Mouse (Mus musculus): Measurements from ENCODE around the gene Sema7a. TPM values are rescaled to one million over a fixed set of nuclear protein-coding genes. Genes with fewer than 3 reads are reported as not detected.

Sema7a gene
- polyA plus RNA-seq, 1 experiment, result 1.7 TPM

DNA sequence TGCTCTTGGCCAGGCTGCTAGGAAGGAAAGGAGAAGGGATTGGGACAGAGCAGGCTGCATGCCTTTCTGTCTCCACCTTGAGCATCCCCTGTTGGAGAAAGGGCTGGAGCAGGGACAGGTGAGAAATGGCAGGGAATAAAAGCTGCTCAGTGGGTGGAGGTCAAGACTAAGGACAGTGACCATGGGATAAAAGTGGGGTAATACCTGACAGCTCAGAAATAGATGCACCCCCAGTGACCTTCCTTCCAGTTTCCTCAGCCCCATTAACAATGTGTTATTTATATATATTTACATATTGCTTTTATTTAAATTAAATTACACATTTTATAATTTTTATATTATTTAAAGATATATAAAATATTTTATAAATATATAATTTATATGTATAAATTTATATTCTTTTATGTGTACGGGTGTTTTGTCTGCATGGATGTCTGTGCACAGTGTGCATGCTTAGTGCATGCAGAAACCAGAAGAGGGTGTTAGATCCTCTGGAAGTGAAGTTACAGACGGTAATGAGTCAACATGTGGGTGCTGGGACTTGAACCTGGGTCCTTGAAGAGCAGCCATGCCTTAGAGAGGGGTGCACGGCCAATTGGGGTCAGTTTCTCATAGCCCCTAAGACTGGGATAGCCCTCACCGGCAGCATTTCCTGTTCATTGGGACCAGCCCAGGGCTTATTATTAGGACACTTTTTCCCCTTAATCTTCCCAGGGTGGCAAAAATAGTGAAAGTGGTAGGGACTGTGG is 23.5 kb downstream of the Sema7a start:
- TF ChIP-seq EP300 (IDR thresholded peaks at IDR 0.05; ENCODE audit: insufficient read depth, low read depth, low read length), result no peak
- TF ChIP-seq POLR2A (IDR thresholded peaks at IDR 0.05; ENCODE audit: insufficient read depth, low read length), result no peak
- no peak for TF ChIP-seq CTCF (IDR thresholded peaks at IDR 0.05; ENCODE audit: low read depth, low read length)
- no peaks in the 10 kb centered on the region for H3K36me3 ChIP-seq (ENCODE audit: control insufficient read depth, insufficient read depth, low read length, poor library complexity, severe bottlenecking)
- H3K4me3 ChIP-seq (ENCODE audit: low read depth, low read length), result no peak overlapping the region
- no peaks in the 10 kb centered on the region for H3K27me3 ChIP-seq (ENCODE audit: control insufficient read depth, insufficient read depth, low read length, poor library complexity, severe bottlenecking)
- no peak overlapping the region for H3K9ac ChIP-seq (ENCODE audit: low read depth, poor library complexity, severe bottlenecking)
- no peaks in the 10 kb centered on the region for H3K4me1 ChIP-seq (ENCODE audit: control insufficient read depth, insufficient read depth, low read length)
- no peaks in the 10 kb centered on the region for H3K9me3 ChIP-seq (replicated peaks; ENCODE audit: control insufficient read depth, insufficient read depth, low read length, poor library complexity, severe bottlenecking)
- H3K27ac ChIP-seq (ENCODE audit: insufficient read depth, low read length), result no peak overlapping the region

DNA sequence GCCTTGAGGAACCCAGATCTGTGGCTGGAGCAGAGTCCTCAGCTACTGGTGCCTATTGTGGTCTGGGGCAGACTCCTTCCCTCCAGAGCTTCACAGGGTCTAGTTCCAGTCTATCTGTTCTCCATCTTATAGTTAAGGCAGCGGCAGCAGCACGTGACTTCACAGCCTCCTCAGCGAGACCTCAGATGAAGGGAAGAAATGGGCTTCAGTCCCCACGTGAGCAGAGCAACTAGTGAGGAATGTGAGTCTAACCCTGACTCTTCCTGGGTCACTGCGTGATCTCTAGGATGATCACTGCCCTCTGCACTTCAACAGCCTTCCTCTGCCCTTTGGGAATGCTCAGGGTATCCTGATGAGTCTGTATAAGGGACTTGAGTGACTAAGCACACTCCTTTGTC is 24.1 kb downstream of the Sema7a start:
- Histone ChIP-seq H3K4me1 (ENCODE audit: control insufficient read depth, insufficient read depth, low read length) (no peaks in the 10 kb centered on the region), H3K36me3 (ENCODE audit: control insufficient read depth, insufficient read depth, low read length, poor library complexity, severe bottlenecking) (no peaks in the 10 kb centered on the region), H3K9me3 (replicated peaks; ENCODE audit: control insufficient read depth, insufficient read depth, low read length, poor library complexity, severe bottlenecking) (no peaks in the 10 kb centered on the region), H3K27ac (ENCODE audit: insufficient read depth, low read length) (no peak overlapping the region), H3K4me3 (ENCODE audit: low read depth, low read length) (no peak overlapping the region), H3K27me3 (ENCODE audit: control insufficient read depth, insufficient read depth, low read length, poor library complexity, severe bottlenecking) (no peaks in the 10 kb centered on the region), H3K9ac (ENCODE audit: low read depth, poor library complexity, severe bottlenecking) (no peak overlapping the region)
- TF ChIP-seq CTCF (IDR thresholded peaks at IDR 0.05; ENCODE audit: low read depth, low read length), result no peak
- TF ChIP-seq EP300 (IDR thresholded peaks at IDR 0.05; ENCODE audit: insufficient read depth, low read depth, low read length), result no peak
- no peak for TF ChIP-seq POLR2A (IDR thresholded peaks at IDR 0.05; ENCODE audit: insufficient read depth, low read length)

DNA sequence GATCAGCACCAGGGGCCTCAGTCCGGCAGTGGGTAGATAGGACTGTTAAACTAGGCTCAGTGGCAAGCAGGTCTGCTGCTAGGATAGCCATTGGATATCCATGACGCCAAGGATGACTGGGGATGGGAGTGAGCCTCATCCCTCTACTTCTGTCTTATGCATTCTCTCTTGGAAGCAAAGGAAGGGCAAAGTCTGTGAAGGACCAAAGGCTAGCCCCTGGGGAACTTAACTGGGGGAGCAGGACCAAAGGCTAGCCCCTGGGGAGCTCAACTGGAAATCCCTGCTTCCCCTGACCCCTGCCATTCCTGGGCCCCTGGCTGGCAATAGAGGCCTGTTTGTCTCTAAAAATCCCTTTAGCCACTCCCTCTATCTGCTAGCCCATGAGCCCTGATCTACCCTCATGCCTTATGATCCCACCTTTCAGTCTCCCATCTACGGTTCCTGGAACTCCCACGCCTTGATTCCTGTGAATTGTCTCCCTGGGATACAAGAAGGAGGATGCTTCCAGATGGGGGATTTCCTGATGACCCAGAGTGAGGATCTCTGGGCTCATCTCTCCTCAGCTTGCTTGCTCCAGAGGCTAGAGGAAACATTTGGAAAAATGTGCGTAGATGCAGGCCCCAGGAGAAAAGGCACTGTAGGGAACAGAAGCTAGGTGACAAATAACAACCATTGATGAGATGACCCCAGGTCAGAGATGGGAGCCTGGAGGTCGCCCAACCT is 24.8 kb downstream of the Sema7a start:
- no peak overlapping the region for H3K27ac ChIP-seq (ENCODE audit: insufficient read depth, low read length)
- no peaks in the 10 kb centered on the region for H3K4me1 ChIP-seq (ENCODE audit: control insufficient read depth, insufficient read depth, low read length)
- no peaks in the 10 kb centered on the region for H3K36me3 ChIP-seq (ENCODE audit: control insufficient read depth, insufficient read depth, low read length, poor library complexity, severe bottlenecking)
- H3K9ac ChIP-seq (ENCODE audit: low read depth, poor library complexity, severe bottlenecking), result no peak overlapping the region
- H3K4me3 ChIP-seq (ENCODE audit: low read depth, low read length), result no peak overlapping the region
- TF ChIP-seq CTCF (IDR thresholded peaks at IDR 0.05; ENCODE audit: low read depth, low read length) (no peak), POLR2A (IDR thresholded peaks at IDR 0.05; ENCODE audit: insufficient read depth, low read length) (no peak), EP300 (IDR thresholded peaks at IDR 0.05; ENCODE audit: insufficient read depth, low read depth, low read length) (no peak)
- H3K9me3 ChIP-seq (replicated peaks; ENCODE audit: control insufficient read depth, insufficient read depth, low read length, poor library complexity, severe bottlenecking), result no peaks in the 10 kb centered on the region
- no peaks in the 10 kb centered on the region for H3K27me3 ChIP-seq (ENCODE audit: control insufficient read depth, insufficient read depth, low read length, poor library complexity, severe bottlenecking)

DNA sequence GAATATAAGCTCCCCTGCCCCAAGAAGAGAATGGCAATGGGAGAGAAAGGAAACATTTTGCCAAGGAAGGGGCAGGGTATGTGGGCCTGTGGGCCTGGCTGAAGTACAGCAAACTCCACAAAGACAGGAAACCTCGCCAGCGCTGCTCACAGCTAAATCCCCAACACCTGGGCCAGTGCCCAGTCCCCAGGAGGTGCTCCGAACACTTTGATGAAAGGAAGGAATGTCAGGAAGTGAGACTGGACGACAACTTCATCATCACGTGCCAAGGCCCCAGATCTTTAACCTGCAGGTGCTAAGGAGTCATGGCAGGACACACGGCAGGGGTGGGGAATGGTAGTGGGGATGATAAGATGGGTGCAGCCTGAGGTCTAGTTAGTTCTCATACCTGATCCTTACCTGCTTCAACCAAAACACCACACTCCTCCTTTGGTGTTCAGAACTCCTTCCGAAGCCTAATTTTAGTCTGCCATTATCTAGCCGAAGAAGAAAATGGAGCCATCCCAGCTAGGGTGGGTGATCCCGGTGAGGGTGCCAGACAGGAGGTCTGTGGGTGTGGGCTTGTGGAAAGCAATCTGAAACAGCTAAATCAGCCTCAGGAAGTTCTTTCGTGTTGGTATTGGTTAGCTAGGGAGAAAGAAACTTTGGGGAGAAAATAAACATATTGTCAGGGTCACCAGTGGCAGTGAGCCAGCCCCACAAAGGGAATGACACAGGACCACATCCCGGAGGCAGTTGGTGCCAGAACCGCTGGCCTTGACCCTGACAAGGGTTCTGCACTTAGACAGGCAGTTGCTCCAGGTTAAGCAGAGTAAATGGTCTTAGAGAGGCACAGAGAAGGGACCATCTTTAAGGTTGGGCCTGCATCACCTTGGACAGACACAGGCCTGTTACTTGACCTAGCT is 25.6 kb downstream of the Sema7a start:
- Histone ChIP-seq H3K4me3 (ENCODE audit: low read depth, low read length) (no peak overlapping the region), H3K9ac (ENCODE audit: low read depth, poor library complexity, severe bottlenecking) (no peak overlapping the region), H3K9me3 (replicated peaks; ENCODE audit: control insufficient read depth, insufficient read depth, low read length, poor library complexity, severe bottlenecking) (no peaks in the 10 kb centered on the region), H3K36me3 (ENCODE audit: control insufficient read depth, insufficient read depth, low read length, poor library complexity, severe bottlenecking) (no peaks in the 10 kb centered on the region), H3K4me1 (ENCODE audit: control insufficient read depth, insufficient read depth, low read length) (no peaks in the 10 kb centered on the region), H3K27me3 (ENCODE audit: control insufficient read depth, insufficient read depth, low read length, poor library complexity, severe bottlenecking) (no peaks in the 10 kb centered on the region), H3K27ac (ENCODE audit: insufficient read depth, low read length) (no peak overlapping the region)
- no peak for TF ChIP-seq POLR2A (IDR thresholded peaks at IDR 0.05; ENCODE audit: insufficient read depth, low read length)
- no peak for TF ChIP-seq CTCF (IDR thresholded peaks at IDR 0.05; ENCODE audit: low read depth, low read length)
- TF ChIP-seq EP300 (IDR thresholded peaks at IDR 0.05; ENCODE audit: insufficient read depth, low read depth, low read length), result no peak

DNA sequence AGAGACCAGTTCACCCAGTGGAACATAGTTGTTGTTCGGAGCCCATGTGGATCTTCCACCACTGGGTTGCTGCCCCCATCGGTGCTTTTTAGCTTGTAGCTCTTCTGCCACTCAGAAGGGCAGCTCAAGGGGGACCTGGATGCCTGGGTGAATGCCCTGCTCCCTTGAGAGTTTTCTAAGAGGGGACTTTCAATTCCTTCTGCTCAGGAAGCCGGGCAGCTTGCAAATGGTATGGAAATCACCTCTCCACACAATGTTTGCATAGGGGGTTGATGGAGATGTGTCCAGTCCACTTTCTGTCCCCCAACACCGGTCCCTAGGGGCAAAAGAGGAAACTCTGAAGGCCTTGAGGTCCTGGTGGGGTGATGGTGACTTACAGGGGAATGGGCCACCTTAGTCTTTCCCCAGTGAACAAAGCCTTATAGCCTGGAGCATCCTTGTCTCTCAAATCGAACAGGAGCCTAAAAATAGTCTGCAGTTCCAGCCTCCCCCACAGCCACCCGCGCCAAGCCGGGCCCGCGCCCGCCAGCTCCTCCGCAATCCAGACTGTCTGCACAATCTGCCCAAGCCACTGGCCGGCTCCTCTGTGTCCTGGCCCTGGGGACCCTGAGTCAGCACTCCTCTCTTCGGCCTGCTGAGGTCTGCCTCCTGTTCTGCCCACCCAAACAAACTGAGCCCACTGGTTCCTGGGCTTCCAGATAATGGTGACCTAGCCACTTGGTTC is 27.5 kb downstream of the Sema7a start:
- Histone ChIP-seq H3K27me3 (ENCODE audit: control insufficient read depth, insufficient read depth, low read length, poor library complexity, severe bottlenecking) (no peaks in the 10 kb centered on the region; the same call in 1 of the 2 replicates), H3K4me3 (ENCODE audit: low read depth, low read length) (no peak overlapping the region), H3K9ac (ENCODE audit: low read depth, poor library complexity, severe bottlenecking) (no peak overlapping the region), H3K27ac (ENCODE audit: insufficient read depth, low read length) (no peak overlapping the region), H3K36me3 (ENCODE audit: control insufficient read depth, insufficient read depth, low read length, poor library complexity, severe bottlenecking) (no peaks in the 10 kb centered on the region), H3K4me1 (ENCODE audit: control insufficient read depth, insufficient read depth, low read length) (no peaks in the 10 kb centered on the region), H3K9me3 (replicated peaks; ENCODE audit: control insufficient read depth, insufficient read depth, low read length, poor library complexity, severe bottlenecking) (no peaks in the 10 kb centered on the region)
- TF ChIP-seq POLR2A (IDR thresholded peaks at IDR 0.05; ENCODE audit: insufficient read depth, low read length) (no peak), CTCF (IDR thresholded peaks at IDR 0.05; ENCODE audit: low read depth, low read length) (no peak), EP300 (IDR thresholded peaks at IDR 0.05; ENCODE audit: insufficient read depth, low read depth, low read length) (no peak)
